ENCODE assay signal across 8 mouse cellular contexts in genomic region chr1:90998891-90999611, GRCm38 (mm10). TPM values are rescaled to one million over a fixed set of nuclear protein-coding genes. Genes with fewer than 3 reads are reported as not detected.
A peak's percentile ranks its signal among the peaks of the same experiment; 100 is the strongest.
DNase-seq lines count a peak whose midpoint lies in the region; ATAC-seq and TF ChIP-seq lines count a peak whose summit lies in the region.
"Had no signal": no experiment of that assay in that cellular context is flagged by ENCODE, and none has a peak within 500 bp of the region (broad histone marks: within the 10 kb centered on the region; RNA-seq: fewer than 3 reads in every experiment).

No protein-coding gene starts in this region.

- peak overlapping the region; percentile 97 for H3K4me2 ChIP-seq in embryonic facial prominence, embryonic 11.5 days (ENCODE audit: low read depth, low read length)
- H3K4me2 ChIP-seq in hindbrain, embryonic 14.5 days (replicated peaks): peak overlapping the region; percentile 82
- peak overlapping the region; percentile 97 for H3K4me2 ChIP-seq in midbrain, embryonic 11.5 days

- H3K9ac ChIP-seq in embryonic facial prominence, embryonic 11.5 days (replicated peaks; ENCODE audit: low read length): peak overlapping the region; percentile 86
- peak overlapping the region; percentile 81 for H3K9ac ChIP-seq in hindbrain, embryonic 14.5 days
- H3K9ac ChIP-seq in midbrain, embryonic 11.5 days (ENCODE audit: low read length): peak overlapping the region; percentile 84

- TF ChIP-seq POLR2A in thymus, adult 2 months (IDR thresholded peaks at IDR 0.05; ENCODE audit: control insufficient read depth, extremely low read depth, insufficient read depth, low read length, poor library complexity): no peak

- no peak for TF ChIP-seq CTCF in thymus, adult 2 months (IDR thresholded peaks at IDR 0.05; ENCODE audit: borderline replicate concordance, control insufficient read depth, extremely low read depth, insufficient read depth, low read length, poor library complexity)

- no peak overlapping the region for H3K27ac ChIP-seq in thymus, adult 2 months (ENCODE audit: control insufficient read depth, insufficient read depth, low read length)
- no peak overlapping the region for H3K27ac ChIP-seq in embryonic facial prominence, embryonic 11.5 days (replicated peaks; ENCODE audit: low read depth, low read length)
- peak overlapping the region; percentile 60 for H3K27ac ChIP-seq in hindbrain, embryonic 14.5 days
- no peak overlapping the region for H3K27ac ChIP-seq in midbrain, embryonic 11.5 days (ENCODE audit: low read depth, low read length)

- no peak for DNase-seq in thymus, adult 2 months
- DNase-seq in thymus, postnatal 36 days: no peak
- DNase-seq in embryonic facial prominence, embryonic 11.5 days (ENCODE audit: low spot score): peak; percentile 50
- DNase-seq in hindbrain, embryonic 14.5 days (ENCODE audit: low spot score): peak; percentile 41
- peak; percentile 95 for DNase-seq in midbrain, embryonic 11.5 days (ENCODE audit: low spot score, missing footprints)
- no peak for DNase-seq in gastrocnemius, postnatal 10 days
- DNase-seq in thymus, postnatal 25 days: no peak

- ATAC-seq in embryonic facial prominence, embryonic 11.5 days (replicated peaks; ENCODE audit: insufficient number of reproducible peaks, low FRiP score, low TSS enrichment, low read depth): peak; percentile 75
- peak; percentile 74 for ATAC-seq in hindbrain, embryonic 14.5 days (ENCODE audit: low FRiP score)
- ATAC-seq in midbrain, embryonic 11.5 days (ENCODE audit: low FRiP score): peak; percentile 73

- WGBS in thymus, adult 2 months: 3% methylated on average over 41 of the region's 41 CpGs
- WGBS in embryonic facial prominence, embryonic 11.5 days: 2% methylated on average over 41 of the region's 41 CpGs
- 2% methylated on average over 40 of the region's 41 CpGs for WGBS in hindbrain, embryonic 14.5 days
- 1% methylated on average over 41 of the region's 41 CpGs for WGBS in midbrain, embryonic 11.5 days

- H3K27me3 ChIP-seq in thymus, adult 2 months (ENCODE audit: control insufficient read depth, insufficient read depth, low read length): peaks cover 13% of the 10 kb centered on the region
- no peaks in the 10 kb centered on the region for H3K27me3 ChIP-seq in embryonic facial prominence, embryonic 11.5 days (ENCODE audit: control insufficient read depth, insufficient read depth, low read length)
- no peaks in the 10 kb centered on the region for H3K27me3 ChIP-seq in hindbrain, embryonic 14.5 days (ENCODE audit: control insufficient read depth, insufficient read depth, low read length)
- no peaks in the 10 kb centered on the region; the same call in 1 of the 2 replicates for H3K27me3 ChIP-seq in midbrain, embryonic 11.5 days (ENCODE audit: control insufficient read depth, insufficient read depth, low read length)

- no peaks in the 10 kb centered on the region for H3K9me3 ChIP-seq in embryonic facial prominence, embryonic 11.5 days (replicated peaks; ENCODE audit: control insufficient read depth, low read length)
- 0 out of 2 replicates have a peak, but pooled peaks cover 3% of the 10 kb centered on the region for H3K9me3 ChIP-seq in hindbrain, embryonic 14.5 days (ENCODE audit: control insufficient read depth, low read length)
- H3K9me3 ChIP-seq in midbrain, embryonic 11.5 days (ENCODE audit: control insufficient read depth, low read length): no peaks in the 10 kb centered on the region

- H3K4me3 ChIP-seq in thymus, adult 2 months (ENCODE audit: control insufficient read depth, insufficient read depth, low read length): peak overlapping the region; percentile 45
- H3K4me3 ChIP-seq in embryonic facial prominence, embryonic 11.5 days (ENCODE audit: low read depth, low read length): peak overlapping the region; percentile 78
- H3K4me3 ChIP-seq in hindbrain, embryonic 14.5 days (replicated peaks; ENCODE audit: low read length): peak overlapping the region; percentile 56
- peak overlapping the region; percentile 69 for H3K4me3 ChIP-seq in midbrain, embryonic 11.5 days (ENCODE audit: low read depth, low read length)

- H3K36me3 ChIP-seq in thymus, adult 2 months (ENCODE audit: control insufficient read depth, insufficient read depth, low read length): no peaks in the 10 kb centered on the region
- no peaks in the 10 kb centered on the region for H3K36me3 ChIP-seq in embryonic facial prominence, embryonic 11.5 days (replicated peaks; ENCODE audit: control insufficient read depth, insufficient read depth, low read depth, low read length)
- H3K36me3 ChIP-seq in hindbrain, embryonic 14.5 days (replicated peaks; ENCODE audit: control insufficient read depth, insufficient read depth): no peaks in the 10 kb centered on the region
- no peaks in the 10 kb centered on the region for H3K36me3 ChIP-seq in midbrain, embryonic 11.5 days (ENCODE audit: control insufficient read depth, insufficient read depth, low read length)

- no peaks in the 10 kb centered on the region for H3K4me1 ChIP-seq in thymus, adult 2 months (replicated peaks; ENCODE audit: control insufficient read depth, insufficient read depth, low read length)
- peaks cover 2% of the 10 kb centered on the region; the same call in 1 of the 2 replicates for H3K4me1 ChIP-seq in embryonic facial prominence, embryonic 11.5 days (ENCODE audit: control insufficient read depth, insufficient read depth, low read length)
- H3K4me1 ChIP-seq in hindbrain, embryonic 14.5 days (replicated peaks; ENCODE audit: control insufficient read depth, insufficient read depth, low read length): peaks cover 14% of the 10 kb centered on the region; the same call in 1 of the 2 replicates
- peaks cover 8% of the 10 kb centered on the region for H3K4me1 ChIP-seq in midbrain, embryonic 11.5 days (ENCODE audit: control insufficient read depth, insufficient read depth, low read length)

RNA-seq across cellular contexts. Expression of gene Lrrfip1, which starts 0.5 kb away (rescaled TPM):
- polyA plus RNA-seq in thymus, adult 2 months (2012; rRNA removed): 24.1 and 31.8 TPM in 2 replicates
- 28.5 and 30.0 TPM in 2 replicates for polyA plus RNA-seq in embryonic facial prominence, embryonic 11.5 days (2014; fragmentation: Nextera tagmentation; extraction: Ambion mirVana)
- 39.5 and 43.3 TPM in 2 replicates for polyA plus RNA-seq in hindbrain, embryonic 14.5 days (2014; fragmentation: Nextera tagmentation; extraction: Ambion mirVana)
- polyA plus RNA-seq in midbrain, embryonic 11.5 days (2014; fragmentation: Nextera tagmentation; extraction: Ambion mirVana): 20.2 and 21.1 TPM in 2 replicates
- 100 to 1,000 TPM; 247 to 265 TPM for total RNA-seq in gastrocnemius, postnatal 10 days (2021)

RNA-seq across cellular contexts. Expression of gene Rab17, which starts 29.6 kb away (rescaled TPM):
- 0.85 and 0.94 TPM in 2 replicates for polyA plus RNA-seq in thymus, adult 2 months (2012; rRNA removed)
- 0.64 and 0.70 TPM in 2 replicates for polyA plus RNA-seq in embryonic facial prominence, embryonic 11.5 days (2014; fragmentation: Nextera tagmentation; extraction: Ambion mirVana)
- polyA plus RNA-seq in hindbrain, embryonic 14.5 days (2014; fragmentation: Nextera tagmentation; extraction: Ambion mirVana): 0.13 TPM in 1 of 2 replicates, not detected in the other
- not detected in 2 replicates for polyA plus RNA-seq in midbrain, embryonic 11.5 days (2014; fragmentation: Nextera tagmentation; extraction: Ambion mirVana)
- total RNA-seq in gastrocnemius, postnatal 10 days (2021): not detected

RNA-seq across cellular contexts. Expression of gene Prlh, which starts 46.1 kb away (rescaled TPM):
- polyA plus RNA-seq in thymus, adult 2 months (2012; rRNA removed): not detected in 2 replicates
- not detected in 2 replicates for polyA plus RNA-seq in embryonic facial prominence, embryonic 11.5 days (2014; fragmentation: Nextera tagmentation; extraction: Ambion mirVana)
- polyA plus RNA-seq in hindbrain, embryonic 14.5 days (2014; fragmentation: Nextera tagmentation; extraction: Ambion mirVana): not detected in 2 replicates
- polyA plus RNA-seq in midbrain, embryonic 11.5 days (2014; fragmentation: Nextera tagmentation; extraction: Ambion mirVana): not detected in 2 replicates
- total RNA-seq in gastrocnemius, postnatal 10 days (2021): not detected
- total RNA-seq: heart, postnatal 10 days had no signal

Comparison
In these comparisons a context has a peak if more than half of its experiments do, and no peak if none do; other contexts are left out.
1. DNase-seq: peak in embryonic facial prominence, embryonic 11.5 days (single experiment), hindbrain, embryonic 14.5 days (single experiment) and midbrain, embryonic 11.5 days (single experiment); none in thymus, adult 2 months (single experiment), thymus, postnatal 36 days (0 of 2), gastrocnemius, postnatal 10 days (single experiment) and thymus, postnatal 25 days (single experiment).
2. Peak in every context shown above with its lines, with median percentiles within 50 percentile points of each other: H3K4me3 ChIP-seq, ATAC-seq, H3K4me2 ChIP-seq and H3K9ac ChIP-seq.